Mouse (Mus musculus): ENCODE measurements around the gene Ntf3. TPM values are rescaled to one million over a fixed set of nuclear protein-coding genes. Genes with fewer than 3 reads are reported as not detected.

Ntf3 gene
- polyA plus RNA-seq, 1 experiment, result 5.7 TPM

DNA sequence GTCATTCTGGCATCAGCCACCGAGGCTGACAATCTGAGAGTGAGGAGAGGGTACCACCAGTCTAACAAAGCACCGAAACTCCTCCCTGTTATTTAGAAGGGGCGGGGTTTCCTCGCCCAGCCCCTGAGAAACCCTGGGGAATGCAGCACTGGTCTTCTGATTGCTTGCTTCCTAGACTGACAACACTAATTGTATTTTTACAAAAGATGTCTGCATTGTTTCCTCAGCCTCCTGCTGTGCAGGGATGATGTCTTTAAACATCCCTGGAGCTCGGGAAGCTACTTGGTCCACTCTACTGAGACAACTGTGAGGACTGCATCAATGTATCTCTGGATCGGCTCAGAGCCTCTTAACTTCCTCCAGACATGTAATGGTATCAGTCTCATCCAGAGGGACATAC lies 64.1 kb downstream of the Ntf3 start:
- H3K27ac ChIP-seq (replicated peaks; ENCODE audit: low read depth, low read length), result no peak overlapping the region
- H3K4me1 ChIP-seq (ENCODE audit: control insufficient read depth, insufficient read depth, insufficient read length, low read length), result peaks cover 36% of the 10 kb centered on the region
- no peak overlapping the region for H3K4me3 ChIP-seq (ENCODE audit: insufficient read depth, low read depth, low read length)

DNA sequence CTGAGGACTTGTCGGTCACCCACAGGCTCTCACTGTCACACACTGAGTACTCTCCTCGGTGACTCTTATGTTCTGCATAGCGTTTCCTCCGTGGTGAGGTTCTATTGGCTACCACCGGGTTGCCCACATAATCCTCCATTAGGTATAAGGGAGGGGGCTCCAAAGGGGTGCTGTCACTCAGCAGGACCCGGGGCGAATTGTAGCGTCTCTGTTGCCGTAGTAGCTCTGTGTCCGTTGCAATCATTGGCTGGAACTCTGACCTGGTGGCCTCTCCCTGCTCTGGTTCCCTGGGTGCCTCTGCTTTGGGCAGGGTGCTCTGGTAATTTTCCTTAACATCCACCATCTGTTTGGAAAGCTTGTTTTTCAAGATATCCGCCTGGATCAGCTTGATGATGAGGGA lies 64.7 kb downstream of the Ntf3 start:
- no peak overlapping the region for H3K27ac ChIP-seq (replicated peaks; ENCODE audit: low read depth, low read length)
- peaks cover 38% of the 10 kb centered on the region for H3K4me1 ChIP-seq (ENCODE audit: control insufficient read depth, insufficient read depth, insufficient read length, low read length)

DNA sequence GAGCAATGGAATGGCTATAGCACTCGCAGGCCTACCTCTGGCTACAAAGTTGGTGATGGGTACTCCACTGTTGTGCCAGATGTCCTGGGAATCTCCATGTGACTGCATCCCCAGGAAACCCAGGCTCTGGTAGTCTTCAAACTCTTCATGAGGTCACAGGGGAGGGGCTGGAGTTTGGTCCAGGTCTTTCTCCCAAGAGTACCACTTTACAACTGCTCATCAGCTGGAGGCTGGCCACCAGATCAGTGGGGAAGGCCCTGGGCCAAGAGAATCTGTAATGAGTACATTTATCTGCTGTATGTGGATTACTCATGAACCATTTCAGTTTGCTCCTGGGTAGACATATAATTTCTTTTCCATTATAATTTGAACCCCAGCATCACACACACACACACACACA lies 66.1 kb downstream of the Ntf3 start:
- peaks cover 31% of the 10 kb centered on the region for H3K4me1 ChIP-seq (ENCODE audit: control insufficient read depth, insufficient read depth, insufficient read length, low read length)
- no peak overlapping the region for H3K27ac ChIP-seq (replicated peaks; ENCODE audit: low read depth, low read length)
- no peak overlapping the region for H3K4me3 ChIP-seq (ENCODE audit: insufficient read depth, low read depth, low read length)

More for the DNA sequence above, 64.7 kb downstream of the Ntf3 start:
- no peak overlapping the region for H3K4me3 ChIP-seq (ENCODE audit: insufficient read depth, low read depth, low read length)

DNA sequence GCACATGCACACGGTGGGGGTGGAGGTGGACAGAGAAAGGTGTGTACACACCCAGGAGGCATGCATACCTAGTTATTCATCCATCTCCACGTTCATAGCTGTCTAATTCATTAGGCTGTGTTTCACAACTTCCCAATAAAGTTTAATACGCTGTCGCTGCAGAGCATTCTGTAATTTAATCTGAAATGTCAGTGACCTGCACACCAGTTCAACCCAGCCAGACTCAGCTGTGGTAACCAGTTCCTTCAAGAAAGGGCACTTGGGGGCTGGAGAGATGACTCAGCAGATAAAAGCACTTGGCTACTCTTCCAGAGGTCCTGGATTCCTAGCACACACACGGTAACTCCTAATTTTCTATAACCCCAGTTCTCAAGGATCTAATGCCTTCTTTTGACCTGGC lies 69.2 kb downstream of the Ntf3 start:
- Histone ChIP-seq H3K4me3 (ENCODE audit: insufficient read depth, low read depth, low read length) (no peak overlapping the region), H3K27ac (replicated peaks; ENCODE audit: low read depth, low read length) (no peak overlapping the region), H3K4me1 (ENCODE audit: control insufficient read depth, insufficient read depth, insufficient read length, low read length) (peaks cover 12% of the 10 kb centered on the region; the same call in 1 of the 2 replicates)

DNA sequence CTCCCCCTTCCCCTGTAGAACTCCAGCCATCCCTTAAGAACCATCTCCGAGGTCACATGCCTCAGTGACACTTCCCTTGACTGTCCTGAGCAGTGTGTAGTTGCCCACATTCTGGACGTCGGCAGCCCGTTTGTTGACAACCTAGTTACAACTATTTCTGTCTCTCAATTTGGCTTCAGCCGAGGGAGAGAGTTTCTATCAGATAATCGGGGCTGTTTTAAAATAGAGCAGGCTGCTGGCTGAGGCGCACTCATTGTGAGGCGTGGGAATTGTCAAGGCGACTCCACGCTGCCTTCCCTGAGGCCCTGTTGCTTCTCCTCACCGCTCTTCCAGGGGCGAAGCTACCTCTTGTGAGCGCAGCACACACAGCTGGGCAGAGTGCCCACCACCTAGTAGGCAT lies 70.6 kb downstream of the Ntf3 start:
- Histone ChIP-seq H3K4me3 (ENCODE audit: insufficient read depth, low read depth, low read length) (no peak overlapping the region), H3K27ac (replicated peaks; ENCODE audit: low read depth, low read length) (no peak overlapping the region), H3K4me1 (ENCODE audit: control insufficient read depth, insufficient read depth, insufficient read length, low read length) (peaks cover 12% of the 10 kb centered on the region; the same call in 1 of the 2 replicates)

DNA sequence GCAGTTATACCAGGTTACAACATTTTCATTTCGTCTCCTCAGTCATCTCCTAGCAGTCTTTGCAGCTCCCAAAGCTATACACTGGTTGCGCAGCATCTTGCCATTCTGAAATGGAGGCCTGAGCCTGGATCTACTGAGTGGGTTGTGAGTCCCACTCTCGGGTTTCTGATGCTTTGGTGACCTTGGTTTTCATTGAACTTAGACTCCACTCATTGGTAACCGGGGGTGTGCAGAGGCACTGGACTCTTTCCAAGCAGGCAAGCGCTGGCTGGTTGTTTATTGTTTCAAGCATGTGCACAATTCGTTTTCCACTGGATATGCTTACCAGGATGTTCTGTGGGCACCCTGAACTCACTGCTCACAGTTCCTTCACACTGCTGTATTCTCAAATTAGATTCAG lies 71.7 kb downstream of the Ntf3 start:
- Histone ChIP-seq H3K27ac (replicated peaks; ENCODE audit: low read depth, low read length) (no peak overlapping the region), H3K4me1 (ENCODE audit: control insufficient read depth, insufficient read depth, insufficient read length, low read length) (peaks cover 12% of the 10 kb centered on the region; the same call in 1 of the 2 replicates), H3K4me3 (ENCODE audit: insufficient read depth, low read depth, low read length) (no peak overlapping the region)

DNA sequence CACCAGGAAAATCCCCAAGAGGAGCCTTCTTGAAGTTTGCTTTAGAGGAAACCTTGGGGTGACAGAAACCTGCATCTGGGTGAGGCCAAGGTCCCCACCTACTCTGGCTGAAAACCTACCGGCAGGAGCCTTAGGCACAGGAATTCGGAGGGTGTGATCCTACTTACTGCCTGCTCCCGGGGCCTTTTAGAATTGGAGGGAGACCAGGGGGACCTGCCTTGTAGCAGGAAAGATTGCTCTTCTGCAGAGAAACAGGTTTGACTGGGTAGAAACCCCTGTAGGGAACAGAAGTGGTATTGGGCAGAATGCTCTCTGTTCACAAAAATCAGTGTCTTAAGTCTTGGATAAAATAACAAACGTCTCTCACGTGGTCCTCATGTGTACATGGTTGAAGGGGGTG lies 74.7 kb downstream of the Ntf3 start:
- Histone ChIP-seq H3K4me3 (ENCODE audit: insufficient read depth, low read depth, low read length) (no peak overlapping the region), H3K27ac (replicated peaks; ENCODE audit: low read depth, low read length) (no peak overlapping the region), H3K4me1 (ENCODE audit: control insufficient read depth, insufficient read depth, insufficient read length, low read length) (peaks cover 14% of the 10 kb centered on the region)

DNA sequence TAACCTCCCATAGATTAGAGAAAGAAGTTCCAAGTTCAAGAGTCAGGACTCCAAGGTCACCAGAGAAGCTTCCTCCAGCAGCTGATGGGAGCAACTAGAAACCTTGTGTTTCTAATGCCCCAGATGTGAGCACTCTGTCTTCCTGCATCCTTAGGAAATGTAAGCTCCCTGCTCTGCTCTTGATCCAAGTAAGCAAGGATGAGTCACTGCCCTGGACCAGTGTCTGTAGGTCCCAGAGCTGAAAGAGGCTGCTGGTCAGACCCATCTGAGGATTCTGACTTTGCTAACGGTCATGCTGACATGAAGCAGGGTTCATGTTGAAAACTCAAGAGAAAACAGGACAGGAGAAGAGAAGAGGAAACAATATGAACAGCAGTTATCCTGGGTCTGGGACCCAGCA lies 76.6 kb downstream of the Ntf3 start:
- H3K27ac ChIP-seq (replicated peaks; ENCODE audit: low read depth, low read length), result no peak overlapping the region
- H3K4me3 ChIP-seq (ENCODE audit: insufficient read depth, low read depth, low read length), result no peak overlapping the region
- H3K4me1 ChIP-seq (ENCODE audit: control insufficient read depth, insufficient read depth, insufficient read length, low read length), result peaks cover 8% of the 10 kb centered on the region

DNA sequence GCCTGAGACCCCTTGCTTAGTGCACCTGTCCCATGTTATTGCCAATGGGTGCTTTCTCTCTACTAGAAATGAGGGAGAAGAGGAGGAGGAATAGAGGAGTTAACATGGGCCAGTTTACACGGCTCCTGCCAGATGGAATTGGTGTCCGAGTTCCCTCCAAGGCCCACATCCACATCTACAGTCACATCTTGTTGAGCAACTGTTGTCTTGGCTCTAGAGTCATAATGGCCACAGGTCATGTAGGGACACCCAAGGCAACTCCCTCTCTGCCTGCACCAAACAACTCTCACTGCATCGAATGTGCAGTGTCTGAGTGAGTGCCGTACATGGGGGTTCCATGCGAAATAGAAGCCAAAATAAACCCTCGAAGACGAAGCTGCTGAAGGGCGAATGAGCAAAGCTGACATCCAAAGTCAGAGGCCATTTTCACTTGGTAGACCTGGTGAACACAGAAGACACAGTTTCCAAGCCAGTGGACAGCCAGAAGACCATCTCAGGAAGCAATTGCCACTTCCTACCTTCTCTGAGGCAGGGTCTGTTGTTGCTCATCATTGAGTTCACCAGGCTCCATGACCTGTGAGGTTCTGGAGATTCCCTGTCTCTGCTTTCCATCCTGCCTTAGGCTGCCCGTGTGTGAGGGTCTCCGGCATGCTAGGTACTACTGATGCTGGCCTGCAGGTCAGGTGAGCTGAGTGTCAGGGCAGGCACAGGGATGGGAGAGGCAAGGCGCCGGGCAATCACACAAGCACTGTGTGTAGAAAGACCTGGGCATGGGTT lies 78.0 kb downstream of the Ntf3 start:
- no peak overlapping the region for H3K27ac ChIP-seq (replicated peaks; ENCODE audit: low read depth, low read length)
- no peak overlapping the region for H3K4me3 ChIP-seq (ENCODE audit: insufficient read depth, low read depth, low read length)
- H3K4me1 ChIP-seq (ENCODE audit: control insufficient read depth, insufficient read depth, insufficient read length, low read length), result peaks cover 8% of the 10 kb centered on the region

DNA sequence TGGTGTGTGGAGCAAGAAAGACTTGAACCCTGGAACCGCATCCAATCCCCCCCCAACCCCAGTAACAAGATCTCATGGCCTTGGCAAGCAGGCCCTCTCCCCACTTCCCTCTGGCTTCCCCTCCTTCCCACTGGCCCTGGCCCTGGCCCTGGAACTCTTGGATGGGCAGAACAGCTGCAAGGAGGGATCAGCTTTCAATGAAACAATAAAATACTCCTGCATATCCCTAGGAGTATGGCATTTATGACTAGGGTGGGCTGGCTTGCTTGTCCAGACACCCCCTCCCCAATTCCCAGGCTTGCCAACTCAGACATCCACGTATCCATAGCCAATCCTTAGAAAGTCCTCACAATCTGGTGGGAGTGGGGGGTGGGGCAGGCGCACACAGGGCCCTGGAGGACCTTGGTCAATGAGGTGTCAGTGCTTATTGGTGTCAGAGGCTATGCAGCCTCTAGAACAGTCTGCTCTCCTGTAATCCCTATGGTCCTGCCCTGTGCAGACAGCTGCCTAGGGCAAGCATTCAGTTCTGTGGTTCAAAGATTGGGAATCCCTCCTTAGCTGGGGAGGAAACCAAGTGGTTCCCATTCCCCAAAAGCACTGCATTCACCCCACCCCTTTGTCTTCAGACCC lies 80.3 kb downstream of the Ntf3 start:
- Histone ChIP-seq H3K4me1 (ENCODE audit: control insufficient read depth, insufficient read depth, insufficient read length, low read length) (peaks cover 8% of the 10 kb centered on the region), H3K4me3 (ENCODE audit: insufficient read depth, low read depth, low read length) (no peak overlapping the region), H3K27ac (replicated peaks; ENCODE audit: low read depth, low read length) (no peak overlapping the region)

DNA sequence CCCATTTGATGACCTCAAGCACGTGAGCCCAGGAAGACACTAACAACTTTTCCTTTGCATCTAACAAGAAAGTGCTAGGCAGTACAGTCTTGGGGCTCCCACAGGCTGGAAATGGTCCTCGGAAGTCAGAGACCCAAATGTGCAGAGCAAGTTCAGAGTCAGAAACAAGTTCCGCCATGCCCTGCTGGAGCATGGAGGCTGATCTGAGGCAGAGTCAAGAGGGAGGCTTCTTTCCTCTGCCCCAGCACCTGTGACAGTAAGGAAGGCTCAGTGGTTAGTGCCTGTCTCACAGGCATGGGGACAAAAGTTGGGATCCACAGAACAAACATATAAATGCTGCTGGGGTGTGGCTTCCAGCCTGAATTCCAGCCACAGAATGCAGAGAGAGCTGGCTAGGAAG lies 86.2 kb downstream of the Ntf3 start:
- no peak overlapping the region for H3K27ac ChIP-seq (replicated peaks; ENCODE audit: low read depth, low read length)
- H3K4me1 ChIP-seq (ENCODE audit: control insufficient read depth, insufficient read depth, insufficient read length, low read length), result no peaks in the 10 kb centered on the region
- no peak overlapping the region for H3K4me3 ChIP-seq (ENCODE audit: insufficient read depth, low read depth, low read length)

DNA sequence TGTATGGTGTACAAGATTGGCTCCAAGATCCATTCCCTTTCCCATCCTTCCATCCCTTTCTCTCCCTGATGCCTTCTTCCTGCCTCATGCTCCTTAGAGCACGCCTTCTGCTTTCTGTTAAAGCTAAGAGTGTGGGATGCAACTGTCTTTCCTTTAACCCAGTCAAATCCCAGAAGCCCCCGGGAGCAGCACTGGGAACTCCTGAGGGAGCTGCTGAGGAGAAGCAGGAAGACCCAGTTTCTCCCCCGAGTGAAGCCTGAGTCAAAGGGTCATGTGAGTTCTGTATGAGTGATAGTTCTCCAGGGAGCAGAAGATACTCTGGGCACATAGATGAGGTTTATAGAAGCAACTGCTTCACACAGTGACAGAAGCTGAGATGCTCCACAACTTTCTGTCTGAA lies 109.0 kb downstream of the Ntf3 start:
- Histone ChIP-seq H3K27ac (replicated peaks; ENCODE audit: low read depth, low read length) (no peak overlapping the region), H3K4me1 (ENCODE audit: control insufficient read depth, insufficient read depth, insufficient read length, low read length) (no peaks in the 10 kb centered on the region), H3K4me3 (ENCODE audit: insufficient read depth, low read depth, low read length) (no peak overlapping the region)

DNA sequence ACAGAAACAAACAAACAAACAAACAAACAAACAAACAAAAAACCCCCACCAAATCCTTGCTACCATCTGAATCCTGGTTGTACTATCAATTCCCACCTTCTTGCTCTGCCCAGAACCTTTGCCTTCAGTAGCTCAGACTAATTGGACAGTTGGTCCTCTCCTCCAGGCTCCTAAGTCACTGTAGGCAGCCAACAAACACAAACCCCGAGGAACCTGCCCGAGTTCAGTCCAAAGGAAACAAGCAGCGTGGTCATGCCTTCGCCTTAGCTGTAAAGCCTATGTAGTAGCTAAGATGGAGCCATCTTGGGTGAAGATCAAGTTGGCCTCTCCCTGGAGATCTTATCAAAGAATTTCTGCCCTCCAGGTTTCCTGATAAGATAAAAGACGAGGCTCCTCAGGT lies 113.6 kb downstream of the Ntf3 start:
- no peaks in the 10 kb centered on the region for H3K4me1 ChIP-seq (ENCODE audit: control insufficient read depth, insufficient read depth, insufficient read length, low read length)
- no peak overlapping the region for H3K4me3 ChIP-seq (ENCODE audit: insufficient read depth, low read depth, low read length)
- no peak overlapping the region for H3K27ac ChIP-seq (replicated peaks; ENCODE audit: low read depth, low read length)
